Mouse (Mus musculus) heart, postnatal 0 days (tissue): ENCODE data around the gene Gm10097.

ENCODE experiments used
- CTCF ChIP-seq: IDR thresholded peaks from 2 replicates; pipeline ENCODE4 v1.5.1; 2016; ENCODE audit warnings: antibody characterized with exemption, control low read depth, low read depth
- EP300 ChIP-seq: IDR thresholded peaks from 2 replicates; pipeline ENCODE4 v1.6.1; 2016; ENCODE audit warnings: antibody characterized with exemption, low read depth

DNA sequence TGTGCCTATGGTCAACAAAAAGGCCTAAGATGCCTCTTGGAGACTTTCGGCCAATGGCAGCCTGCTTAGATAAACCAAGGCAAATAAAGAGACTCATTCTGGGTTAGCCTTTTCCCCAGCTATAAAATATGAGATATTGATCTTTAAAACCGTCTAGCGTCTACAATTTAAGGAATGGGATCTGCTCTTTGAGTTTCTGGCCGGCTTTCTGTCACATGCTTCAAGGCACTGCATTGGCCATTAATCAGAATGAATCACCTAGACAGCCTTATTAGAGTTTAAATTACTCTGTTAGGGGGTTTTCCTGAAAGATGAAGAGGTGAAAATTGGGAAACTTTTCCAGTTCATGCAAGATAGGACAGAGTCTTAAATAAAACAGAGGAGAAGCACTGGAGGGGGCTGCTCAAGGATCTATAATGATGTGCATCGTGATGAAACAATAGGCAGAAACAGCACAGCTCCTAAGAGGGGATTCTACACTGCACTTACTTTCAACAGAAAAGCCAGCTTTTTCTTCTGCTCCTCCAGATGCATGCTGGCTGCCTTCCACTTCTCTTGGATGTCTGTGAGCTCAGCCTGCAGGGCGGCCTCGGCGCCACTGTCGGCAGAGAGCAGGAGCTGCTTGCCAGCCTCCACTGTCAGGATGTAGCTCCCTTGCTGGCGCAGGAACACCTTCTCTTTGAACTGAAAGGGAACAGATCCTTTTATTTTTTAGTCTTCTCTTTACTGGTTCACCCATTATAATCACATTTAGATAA lies 28.2 kb downstream of the Gm10097 start:
- no peak for TF ChIP-seq EP300
- no peak for TF ChIP-seq CTCF
